Mouse (Mus musculus): Measurements from ENCODE around the gene Tcaf2.

DNA sequence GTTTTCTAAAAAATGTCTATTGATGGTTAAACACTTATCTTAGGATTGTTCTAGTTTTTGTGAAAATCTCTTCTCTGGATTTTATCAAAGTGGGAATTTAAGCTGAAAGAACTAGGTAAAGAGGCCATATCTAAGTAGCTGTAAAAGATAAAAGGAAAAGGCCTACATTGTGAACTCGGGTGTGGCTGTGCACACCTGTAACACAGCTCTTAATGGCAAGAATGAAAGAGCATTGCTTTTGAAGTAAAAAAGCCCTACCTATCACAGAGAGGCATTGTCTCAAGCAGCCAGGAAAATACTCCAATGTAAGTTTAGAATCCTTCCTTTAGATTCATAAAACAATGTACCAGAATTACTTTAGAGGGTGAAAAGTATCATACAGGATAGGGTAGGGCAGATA is 26.7 kb upstream of the Tcaf2 start:
- TF ChIP-seq POLR2A (IDR thresholded peaks at IDR 0.05; ENCODE audit: extremely low read depth, insufficient read depth, low read length) (no peak), CTCF (IDR thresholded peaks at IDR 0.05; ENCODE audit: low read depth, low read length) (no peak)

Data from liver, adult 2 months (tissue).